Mouse (Mus musculus) mature B cell (primary cell): ENCODE measurements around the gene Gpn2.

ENCODE experiments used
- in situ Hi-C: fragments of 300-500 bp; cut with MboI; formaldehyde crosslinking; loops from 2 replicates; pipeline ENCODE4 v1.14.3; 2019

Gene Gpn2

DNA sequence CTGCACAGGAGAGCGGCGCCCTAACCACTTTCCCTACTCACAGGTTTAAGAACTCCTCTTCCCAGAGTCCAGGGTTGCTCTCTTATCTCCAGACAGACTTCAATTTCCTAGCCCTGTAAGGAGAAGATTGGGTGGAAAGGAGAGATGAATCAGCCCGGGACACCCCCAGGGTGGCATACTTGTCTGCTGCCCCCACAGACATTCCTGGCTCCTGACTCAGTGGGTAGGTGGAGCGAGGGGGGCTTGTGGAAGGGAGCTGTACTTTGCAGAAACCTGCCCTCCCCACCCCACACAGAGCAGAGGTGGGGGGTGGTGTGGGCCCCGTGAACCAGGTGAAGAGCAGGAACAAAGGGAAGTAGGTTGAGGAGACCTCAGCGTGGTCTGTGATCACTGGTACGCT, 11.4 kb downstream of the Gpn2 start:
- in situ Hi-C loops, result loop anchor here (10.0 kb wide), 1 partner anchor 239 kb away; no protein-coding TSS in a partner anchor

DNA sequence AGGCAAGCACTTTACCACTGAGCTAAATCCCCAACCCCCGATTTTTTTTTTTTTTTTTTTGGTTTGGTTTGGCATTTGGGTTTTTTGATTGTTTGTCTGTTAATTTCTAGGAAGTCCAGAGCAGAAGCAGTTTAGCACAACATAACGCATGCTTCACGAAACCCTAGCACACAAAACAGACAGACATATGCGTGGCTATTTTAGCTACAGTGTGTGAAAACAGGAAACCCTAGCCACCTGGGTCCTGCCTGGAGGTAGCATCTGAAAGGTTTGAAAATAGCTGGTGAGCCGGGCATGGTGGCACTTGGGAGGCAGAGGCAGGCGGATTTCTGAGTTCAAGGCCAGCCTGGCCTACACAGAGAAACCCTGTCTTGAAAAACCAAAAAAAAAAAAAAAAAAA, 11.9 kb downstream of the Gpn2 start:
- in situ Hi-C loops, result loop anchor here (10.0 kb wide), 1 partner anchor 239 kb away; no protein-coding TSS in a partner anchor

- in situ Hi-C loops, result loop anchor here (10.0 kb wide), 1 partner anchor 236 kb away; no protein-coding TSS in a partner anchor
Observed at GRCm38 (mm10) chr4:133598616-133599015, 14.5 kb downstream of the Gpn2 start.

GRCm38 (mm10) chr4:133599116-133599515, 15.0 kb downstream of the Gpn2 start:
- in situ Hi-C loops, result loop anchor here (10.0 kb wide), 1 partner anchor 236 kb away; no protein-coding TSS in a partner anchor

GRCm38 (mm10) chr4:133599571-133600073, 15.5 kb downstream of the Gpn2 start:
- in situ Hi-C loops, result loop anchor here (10.0 kb wide), 1 partner anchor 235 kb away; no protein-coding TSS in a partner anchor

DNA sequence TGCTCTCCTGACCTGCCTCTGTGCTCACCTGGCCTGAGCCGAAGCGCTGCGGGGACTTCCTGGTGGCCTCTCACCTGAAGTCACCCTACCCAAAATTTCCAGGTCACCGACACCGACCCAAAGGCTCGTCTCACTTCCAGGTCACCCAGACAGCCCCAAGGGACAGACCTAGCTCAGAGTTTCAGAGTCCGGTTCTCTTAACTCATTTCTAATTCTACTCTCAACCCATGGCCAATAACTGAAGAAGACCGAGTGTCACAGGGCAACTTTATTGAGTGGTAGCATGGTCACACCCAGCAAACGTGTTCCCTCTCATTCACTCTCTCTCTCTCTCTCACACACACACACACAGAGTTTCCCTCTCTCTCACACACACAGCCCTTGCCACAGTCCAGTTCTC, 16.1 kb downstream of the Gpn2 start:
- in situ Hi-C loops, result no loop called here

GRCm38 (mm10) chr4:133601721-133602218, 17.6 kb downstream of the Gpn2 start, which contains the start of gene Sfn:
Sfn (minus strand) TSS chr4:133602168.
- in situ Hi-C loops, result no loop called here

- in situ Hi-C loops, result no loop called here
Observed at GRCm38 (mm10) chr4:133603056-133603455, 18.9 kb downstream of the Gpn2 start.

DNA sequence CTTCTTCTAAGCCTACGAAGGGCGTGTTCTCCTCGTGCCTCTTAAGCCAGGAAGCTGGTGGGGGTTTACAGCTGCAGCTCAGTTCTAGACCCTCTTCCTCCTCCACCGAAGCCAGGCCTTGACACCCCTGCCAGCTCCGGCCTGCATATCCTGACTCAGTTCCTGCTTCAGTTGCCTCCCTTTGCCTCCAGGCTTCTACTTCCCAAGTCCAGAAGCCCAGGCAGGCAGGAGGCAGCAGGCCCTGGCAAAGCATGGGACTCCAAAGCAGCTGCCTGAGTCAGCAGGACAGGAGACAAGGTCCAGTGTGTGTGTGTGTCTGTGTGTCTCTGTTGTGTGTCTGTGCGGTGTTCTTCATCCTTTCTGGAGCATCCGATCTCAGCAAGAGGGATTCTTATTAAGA, 20.0 kb downstream of the Gpn2 start:
- in situ Hi-C loops, result no loop called here

GRCm38 (mm10) chr4:133604856-133605255, 20.7 kb downstream of the Gpn2 start:
- in situ Hi-C loops, result no loop called here

GRCm38 (mm10) chr4:133605330-133605729, 21.2 kb downstream of the Gpn2 start:
- in situ Hi-C loops, result no loop called here

DNA sequence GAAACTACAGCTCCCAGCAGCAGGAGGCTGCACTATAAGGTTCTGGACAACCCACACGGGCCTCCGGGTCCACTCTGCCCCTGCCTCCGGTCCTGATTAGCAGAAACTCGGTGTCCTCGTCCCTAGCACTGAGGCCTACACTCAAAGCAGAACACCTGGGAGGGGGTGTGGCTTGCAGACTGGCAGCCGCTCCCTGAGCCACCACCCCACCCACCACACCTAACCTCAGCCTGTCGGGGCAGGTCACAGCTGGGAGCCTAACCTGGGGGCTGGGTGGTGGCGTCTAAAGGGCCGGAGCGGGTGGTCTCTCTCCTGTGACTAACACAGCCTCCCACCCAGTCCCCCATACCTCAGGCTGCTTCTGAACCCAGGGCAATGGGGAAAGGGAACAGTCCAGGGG, 23.1 kb downstream of the Gpn2 start:
- in situ Hi-C loops, result no loop called here

DNA sequence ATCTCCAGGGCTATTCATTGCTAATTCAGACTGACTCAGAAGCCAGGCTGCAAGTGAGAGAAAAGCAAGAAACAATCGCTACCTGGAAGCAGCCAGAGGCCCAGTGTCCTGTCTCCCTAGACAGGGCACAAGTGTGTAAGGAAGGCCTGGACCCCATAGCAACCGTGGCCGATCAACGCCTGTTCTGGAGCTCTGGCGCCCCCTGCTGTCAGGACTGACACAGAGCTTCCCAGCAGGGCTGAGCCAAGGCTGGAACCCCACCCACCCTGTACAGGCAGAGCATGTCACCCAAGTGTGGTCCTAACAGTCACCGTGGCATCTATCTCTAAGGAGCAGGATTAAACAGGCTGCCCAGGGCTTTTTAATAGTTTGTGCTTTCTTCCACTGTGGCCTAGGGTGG, 25.6 kb downstream of the Gpn2 start:
- in situ Hi-C loops, result no loop called here

DNA sequence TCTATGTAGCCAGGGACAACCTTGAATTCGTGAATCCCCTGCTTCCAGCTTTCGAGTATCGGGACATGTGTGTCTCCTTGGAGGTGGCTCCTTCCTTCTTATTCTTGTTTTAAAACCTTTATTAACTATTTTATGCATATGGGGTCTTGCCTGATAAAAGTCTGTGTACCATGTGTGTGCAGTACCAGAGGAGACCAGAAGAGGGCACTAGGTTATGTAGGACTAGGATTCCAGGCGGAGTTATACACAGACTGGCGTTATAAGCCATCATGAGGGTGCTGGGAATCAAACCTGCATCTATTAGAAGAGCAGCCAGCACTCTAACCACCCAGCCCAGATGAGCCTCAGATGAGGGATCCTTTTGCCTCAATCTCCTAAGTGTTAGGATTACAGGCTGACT, 27.7 kb downstream of the Gpn2 start:
- in situ Hi-C loops, result no loop called here

DNA sequence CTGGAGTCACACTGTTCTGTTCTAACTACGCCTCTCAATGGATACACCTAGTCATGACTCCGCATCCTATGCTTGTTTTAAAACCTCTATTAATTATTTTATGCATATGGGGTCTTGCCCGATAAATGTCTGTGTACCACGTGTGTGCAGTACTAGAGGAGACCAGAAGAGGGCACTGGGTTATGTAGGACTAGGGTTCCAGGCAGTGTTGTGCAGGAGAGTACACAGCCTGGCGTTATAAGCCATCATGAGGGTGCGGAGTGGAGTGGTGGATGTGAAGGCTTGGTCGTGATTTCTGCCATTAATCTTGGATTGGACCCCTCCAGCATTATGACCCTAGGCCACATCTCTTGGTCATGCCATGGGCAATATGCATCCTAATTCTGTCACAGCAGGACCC, 28.3 kb downstream of the Gpn2 start:
- in situ Hi-C loops, result no loop called here

GRCm38 (mm10) chr4:133613026-133613425, 28.9 kb downstream of the Gpn2 start:
- in situ Hi-C loops, result no loop called here

DNA sequence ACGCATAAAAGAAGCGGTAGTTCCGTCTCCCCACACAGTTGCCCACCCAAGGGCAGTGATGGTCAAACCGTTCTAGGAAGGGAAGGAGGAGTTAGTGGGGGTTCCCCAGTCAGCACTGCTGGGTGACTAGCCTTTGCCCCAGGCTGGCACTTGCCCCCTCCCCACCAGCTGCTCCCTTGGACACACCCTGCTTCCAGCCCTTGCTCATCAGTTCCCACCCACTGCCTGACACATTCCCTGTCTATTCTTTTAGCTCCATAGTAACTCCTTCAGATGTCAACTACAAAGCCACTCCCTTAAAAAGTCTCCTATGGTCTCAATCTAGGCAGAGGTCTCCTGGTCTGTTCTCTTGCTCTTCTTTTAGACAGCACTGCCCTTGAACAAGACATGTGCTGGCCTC, 29.7 kb downstream of the Gpn2 start:
- in situ Hi-C loops, result no loop called here

- in situ Hi-C loops, result no loop called here
Observed at GRCm38 (mm10) chr4:133614274-133614761, 30.2 kb downstream of the Gpn2 start.

DNA sequence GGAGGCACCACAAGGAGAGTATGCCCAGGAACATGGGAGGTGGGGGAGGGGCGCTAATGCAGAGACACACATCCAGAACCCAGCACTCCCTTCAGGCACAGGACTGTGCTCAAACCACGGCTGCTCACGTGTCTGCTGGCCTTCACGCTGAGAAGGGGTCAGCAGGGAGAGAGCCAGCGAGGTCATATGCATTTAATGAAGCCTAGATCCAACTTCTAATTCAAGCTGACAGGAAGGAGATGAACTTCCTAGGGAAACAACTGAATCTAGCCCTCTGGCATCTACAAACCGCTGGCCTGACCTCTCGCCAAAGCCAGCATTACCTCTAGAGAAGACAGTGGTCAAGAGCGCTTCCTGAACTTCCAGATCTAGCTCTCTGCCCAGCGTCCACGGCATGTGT, 31.3 kb downstream of the Gpn2 start:
- in situ Hi-C loops, result no loop called here

DNA sequence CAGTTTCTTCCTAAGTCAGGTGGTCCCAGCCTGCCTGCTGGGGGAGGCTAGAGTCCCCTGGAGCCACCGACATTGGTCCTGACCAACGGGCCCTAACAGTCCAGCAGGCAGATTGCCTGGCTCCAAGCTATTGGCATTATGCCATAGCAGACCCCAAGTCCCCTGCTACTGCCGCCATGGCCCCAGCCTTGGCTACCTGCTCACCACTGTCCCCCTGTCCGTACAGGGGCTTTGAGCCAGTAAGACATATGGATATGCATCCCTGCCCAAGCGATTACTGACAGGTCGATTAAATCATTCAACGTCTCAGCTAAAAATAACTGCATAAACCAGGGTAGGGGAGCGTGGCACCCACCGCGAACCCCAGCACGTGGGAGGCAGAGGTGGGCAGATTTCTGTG, 33.8 kb downstream of the Gpn2 start:
- in situ Hi-C loops, result no loop called here

GRCm38 (mm10) chr4:133619473-133620136, 35.4 kb downstream of the Gpn2 start:
- in situ Hi-C loops, result no loop called here

DNA sequence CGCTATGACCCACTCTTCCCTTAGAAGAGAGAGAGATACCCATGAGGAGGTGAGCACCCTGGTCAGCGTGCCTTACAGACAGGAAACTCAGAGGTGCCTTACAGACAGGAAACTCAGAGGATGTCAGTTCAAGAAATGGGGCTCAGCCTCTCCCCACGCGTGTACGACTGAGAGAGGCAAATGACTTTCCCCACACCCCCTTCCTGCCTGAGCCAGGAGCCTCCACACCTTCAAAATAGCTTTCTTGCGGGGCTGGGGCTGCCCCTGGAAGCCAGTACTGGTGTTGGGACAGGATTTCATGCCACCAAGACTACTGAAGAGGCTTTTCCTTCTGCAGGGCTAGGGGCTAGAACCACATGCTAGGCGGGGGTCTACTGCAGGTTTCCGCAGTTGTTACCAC, 36.5 kb downstream of the Gpn2 start:
- in situ Hi-C loops, result no loop called here

DNA sequence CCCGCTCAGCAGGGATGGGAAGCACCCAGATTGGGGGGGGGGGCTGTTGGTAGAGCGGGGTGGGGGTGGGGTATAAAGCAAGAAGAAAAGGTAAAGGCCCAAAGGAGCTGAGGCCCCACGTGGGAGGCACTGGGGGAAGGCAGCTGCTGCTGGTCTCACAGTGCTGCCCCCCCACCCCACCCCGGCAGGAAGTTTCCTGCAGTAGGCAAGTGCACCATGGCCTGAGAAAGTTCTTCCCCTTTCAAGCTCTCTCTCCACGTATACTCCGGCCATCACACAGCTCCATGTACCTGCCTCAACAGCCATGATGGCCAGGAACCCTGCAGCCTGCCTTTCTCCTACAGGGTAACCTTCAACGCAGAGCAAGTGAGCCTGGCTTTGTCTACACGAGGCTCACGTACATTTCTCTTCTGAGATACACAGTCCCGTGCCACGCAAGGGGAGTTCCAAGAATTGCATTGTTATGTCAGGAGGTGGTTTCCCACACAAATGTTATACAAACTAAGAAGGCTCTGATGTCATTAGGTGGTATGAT, 38.1 kb downstream of the Gpn2 start:
- in situ Hi-C loops, result no loop called here
